Mouse (Mus musculus) adrenal gland (tissue): Measurements from ENCODE around the gene Bean1.

Source experiments
- intact Hi-C: fragments of 180-260 bp; cut with DNase I; formaldehyde crosslinking; loops from one replicate; pipeline ENCODE4 v1.15.1; 2025
- long read RNA-seq, 2 experiments: library from polyadenylated mRNA; unstranded; transcript quantifications; one replicate each; pipeline ENCODE4 v2.0.0; 2020; ENCODE audit warnings: borderline replicate concordance in 1 of 2; ENCODE audit not compliant: insufficient replicate concordance in 1 of 2

Gene Bean1
- long read RNA-seq, experiment 1, partial matches to known transcripts = 0 of 2 reads
- long read RNA-seq, experiment 1, other reads (novel, unspliced or antisense) = 2 of 2 reads
- long read RNA-seq, experiment 2, partial matches to known transcripts = 2 of 6 reads
- long read RNA-seq, experiment 2, other reads (novel, unspliced or antisense) = 3 of 6 reads

DNA sequence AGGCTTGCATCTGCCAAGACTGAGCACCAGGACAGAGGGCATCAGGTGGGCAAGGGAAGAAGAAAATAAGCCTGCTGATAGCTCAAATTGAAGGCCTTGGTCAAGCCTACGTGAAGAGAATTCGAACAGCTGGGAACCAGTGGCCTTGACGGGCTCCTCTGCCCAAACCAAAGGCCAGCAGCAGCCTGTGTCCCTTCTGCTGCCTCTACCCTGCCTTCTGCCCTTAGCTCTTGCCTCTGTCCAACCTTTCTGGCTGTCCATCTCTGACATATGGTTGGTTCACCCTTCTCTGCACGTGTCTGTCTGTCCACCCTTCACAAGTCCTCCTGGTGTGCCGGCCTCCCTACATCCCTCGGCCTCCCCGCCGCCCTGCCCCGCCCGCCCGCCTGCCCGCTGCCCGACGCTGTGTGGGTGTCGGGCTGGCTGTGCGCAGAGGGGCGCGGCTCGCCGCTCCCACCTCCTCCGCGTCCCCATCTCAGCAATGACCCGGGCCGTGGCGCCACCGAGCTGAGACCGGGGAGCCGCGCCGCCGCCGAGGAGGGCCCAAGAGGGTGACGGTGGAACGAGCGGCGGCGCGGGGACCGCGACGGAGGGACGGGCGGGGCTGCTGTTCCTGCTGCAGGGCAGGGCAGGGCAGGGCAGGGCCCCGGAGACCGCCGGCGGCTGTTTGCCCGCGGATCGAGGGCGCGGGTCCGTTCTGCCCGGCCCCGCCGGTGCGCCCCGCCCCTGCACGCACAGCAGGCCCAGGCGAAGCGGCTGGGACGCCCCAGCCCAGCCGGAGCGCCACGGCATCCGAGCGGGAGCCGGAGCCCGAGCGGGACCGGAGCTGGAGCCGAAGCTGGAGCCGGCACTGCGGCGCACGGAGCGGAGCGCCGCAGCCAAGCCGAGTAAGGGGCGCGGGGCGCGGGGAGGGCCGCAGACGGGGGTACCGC is at the start of gene Bean1:
Gene Bean1, plus strand, starts transcription at position 325 of the 932 bp plus-strand sequence.
- intact Hi-C loops = no loop called here

- intact Hi-C loops = no loop called here
Measured at GRCm38 (mm10) chr8:104121640-104122416, 48.4 kb upstream of the Bean1 start.

- intact Hi-C loops = no loop called here
Measured at GRCm38 (mm10) chr8:104123080-104123657, 47.1 kb upstream of the Bean1 start.

DNA sequence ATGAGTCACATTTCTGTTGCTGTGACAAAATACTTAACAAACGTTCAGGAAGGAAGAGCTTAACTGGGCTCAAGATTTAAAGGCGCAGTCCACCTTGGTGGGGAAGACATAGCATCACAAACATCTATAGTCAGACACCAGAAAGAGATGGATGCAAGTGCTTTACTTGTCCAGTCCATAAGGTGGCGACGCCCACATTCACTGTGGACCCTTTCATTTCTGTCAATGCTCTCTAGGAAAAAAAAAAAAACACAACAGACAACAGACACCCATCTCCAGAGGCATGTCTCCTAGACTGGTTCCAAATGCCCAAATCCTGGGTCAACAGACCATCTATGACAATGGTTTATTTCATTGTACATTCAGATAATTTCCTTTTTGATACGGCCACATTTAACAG is 45.7 kb upstream of the Bean1 start:
- intact Hi-C loops = no loop called here

GRCm38 (mm10) chr8:104127160-104127883 is 42.9 kb upstream of the Bean1 start:
- intact Hi-C loops = no loop called here

- intact Hi-C loops = no loop called here
Measured at GRCm38 (mm10) chr8:104130916-104131315, 39.3 kb upstream of the Bean1 start.

DNA sequence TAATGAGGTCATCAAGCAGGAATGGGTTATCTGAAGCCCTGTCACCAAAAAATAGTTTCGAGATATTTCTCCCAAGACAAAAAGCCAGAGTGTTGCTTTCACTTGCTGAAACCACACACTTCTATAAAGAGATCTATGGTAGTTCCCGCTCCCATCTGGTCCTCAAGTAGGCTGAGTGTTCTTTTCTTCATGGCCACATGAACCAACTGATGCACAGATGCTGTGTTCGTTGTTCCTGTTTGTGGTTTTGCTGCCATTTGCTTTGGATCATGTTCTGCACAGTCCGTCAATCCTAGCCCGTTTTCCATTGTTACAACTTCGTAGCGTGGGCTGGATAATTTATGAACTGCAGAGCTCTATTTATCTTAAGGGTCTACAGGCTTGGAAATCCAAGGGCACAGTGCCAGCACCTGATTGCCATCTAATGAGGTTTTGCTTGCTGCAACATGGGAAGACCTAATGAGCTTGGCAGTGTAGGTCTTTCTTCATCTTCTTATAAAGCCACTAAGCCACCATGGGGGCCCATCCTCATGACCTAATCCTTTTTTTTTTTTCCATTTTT is 38.7 kb upstream of the Bean1 start:
- intact Hi-C loops = no loop called here

DNA sequence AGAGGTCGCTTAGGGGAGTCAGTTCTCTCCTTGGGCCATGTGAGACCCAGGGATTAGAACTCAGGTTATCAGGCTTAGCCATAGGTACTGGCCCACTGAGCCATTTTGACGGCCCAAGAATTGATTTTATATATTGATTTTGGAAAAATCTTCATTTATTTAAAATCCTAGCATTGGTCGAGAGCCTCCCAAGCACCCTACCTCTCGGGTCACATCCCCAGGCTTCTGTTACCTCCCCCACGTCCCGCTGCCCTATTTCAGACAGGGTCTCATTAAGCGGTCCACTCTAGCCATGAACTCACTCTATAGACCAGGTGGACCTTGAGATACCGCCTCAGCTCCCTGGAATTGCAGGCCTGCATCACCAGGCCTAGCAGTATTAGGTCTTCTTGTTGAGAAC is 35.7 kb upstream of the Bean1 start:
- intact Hi-C loops = no loop called here

DNA sequence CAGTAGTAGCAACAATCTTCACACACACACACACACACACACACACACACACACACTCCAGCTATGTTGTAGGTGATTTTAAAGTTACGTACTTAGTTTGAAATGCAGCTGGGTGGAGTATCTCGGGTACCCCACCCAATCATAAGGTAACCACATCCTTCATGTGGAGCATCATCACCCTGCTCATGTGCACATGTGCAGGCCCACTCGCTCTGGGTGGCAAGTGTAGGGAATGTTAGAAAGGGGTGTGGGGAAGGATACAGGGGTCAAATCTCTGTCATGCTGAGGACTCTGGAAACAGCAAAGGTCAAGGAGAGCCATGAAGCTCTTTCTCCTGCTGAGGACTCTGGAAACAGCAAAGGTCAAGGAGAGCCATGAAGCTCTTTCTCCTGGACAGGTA is 34.0 kb upstream of the Bean1 start:
- intact Hi-C loops = no loop called here

DNA sequence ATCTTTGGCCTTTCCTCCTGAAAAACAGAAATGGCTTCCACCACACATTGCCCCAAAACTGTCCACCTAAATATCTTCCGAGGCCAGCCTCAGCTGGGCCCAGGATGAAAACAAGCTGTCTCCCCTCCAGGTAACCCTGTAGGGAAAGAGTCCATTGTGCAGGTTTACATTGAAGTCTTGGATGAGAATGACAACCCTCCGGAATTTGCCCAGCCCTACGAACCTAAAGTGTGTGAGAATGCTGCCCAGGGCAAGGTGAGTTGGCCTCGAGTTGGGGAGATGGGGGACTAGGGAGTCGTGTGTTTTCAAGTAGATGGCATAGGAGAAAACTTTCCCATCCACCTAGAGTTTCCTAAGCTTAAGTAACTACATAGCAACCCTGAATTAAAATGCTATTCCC is 32.6 kb upstream of the Bean1 start:
- intact Hi-C loops = no loop called here

DNA sequence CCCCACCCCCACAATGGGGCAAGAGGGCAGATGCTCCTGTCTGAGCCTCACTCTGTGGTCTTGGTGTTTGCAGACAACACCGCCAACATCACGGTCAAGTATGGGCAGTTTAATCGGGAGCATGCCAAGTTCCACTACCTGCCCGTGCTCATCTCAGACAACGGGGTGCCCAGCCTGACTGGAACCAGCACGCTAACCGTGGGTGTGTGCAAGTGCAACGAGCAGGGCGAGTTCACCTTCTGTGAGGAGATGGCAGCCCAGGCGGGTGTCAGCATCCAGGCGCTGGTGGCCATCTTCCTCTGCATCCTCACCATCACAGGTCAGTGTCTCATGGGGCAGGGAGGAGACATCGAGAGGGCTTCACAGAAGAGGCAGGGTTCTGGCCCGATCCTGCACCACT is 29.6 kb upstream of the Bean1 start:
- intact Hi-C loops = loop anchor here (5.0 to 10.0 kb wide), 2 partner anchors 38 to 204 kb away; partner anchors contain the start of gene Cdh5

- intact Hi-C loops = loop anchor here (5.0 to 10.0 kb wide), 2 partner anchors 40 to 202 kb away; partner anchors contain the start of gene Cdh5
Measured at GRCm38 (mm10) chr8:104142415-104142814, 27.8 kb upstream of the Bean1 start.

DNA sequence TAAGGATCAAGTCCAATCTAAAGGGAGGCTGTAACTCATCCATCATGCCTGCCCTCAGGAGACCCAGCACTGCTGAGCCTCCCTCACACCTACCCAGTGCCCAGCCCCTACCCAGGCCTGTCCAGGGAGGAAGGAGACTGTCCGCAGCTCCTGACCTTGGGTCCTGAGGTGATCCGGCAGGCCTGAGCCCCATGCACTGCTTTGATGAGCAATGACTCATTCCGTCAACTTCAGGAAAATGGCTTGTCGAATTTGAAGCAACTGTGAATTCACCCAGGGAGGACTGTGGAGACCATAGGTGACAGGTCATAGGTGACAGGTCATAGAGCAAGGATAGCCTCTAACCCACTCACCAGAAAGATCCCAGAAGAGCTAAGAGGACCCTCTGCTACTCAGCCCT is 26.9 kb upstream of the Bean1 start:
- intact Hi-C loops = loop anchor here (5.0 to 10.0 kb wide), 2 partner anchors 41 to 201 kb away; partner anchors contain the start of gene Cdh5

- intact Hi-C loops = loop anchor here (5.0 to 10.0 kb wide), 2 partner anchors 42 to 200 kb away; partner anchors contain the start of gene Cdh5
Measured at GRCm38 (mm10) chr8:104144434-104145216, 25.6 kb upstream of the Bean1 start.

- intact Hi-C loops = loop anchor here (1.0 to 10.0 kb wide), 2 partner anchors 73 to 199 kb away; no protein-coding TSS in a partner anchor
Measured at GRCm38 (mm10) chr8:104145981-104146689, 24.1 kb upstream of the Bean1 start.

GRCm38 (mm10) chr8:104146717-104147494 is 23.3 kb upstream of the Bean1 start:
- intact Hi-C loops = loop anchor here (1.0 to 10.0 kb wide), 2 partner anchors 72 to 198 kb away; no protein-coding TSS in a partner anchor

GRCm38 (mm10) chr8:104147947-104148346 is 22.3 kb upstream of the Bean1 start:
- intact Hi-C loops = loop anchor here (10.0 kb wide), 1 partner anchor 197 kb away; no protein-coding TSS in a partner anchor

- intact Hi-C loops = no loop called here
Measured at GRCm38 (mm10) chr8:104160731-104161130, 9.5 kb upstream of the Bean1 start.
